Comparison of ENCODE assay signal across 8 mouse cellular contexts in the genomic region with DNA sequence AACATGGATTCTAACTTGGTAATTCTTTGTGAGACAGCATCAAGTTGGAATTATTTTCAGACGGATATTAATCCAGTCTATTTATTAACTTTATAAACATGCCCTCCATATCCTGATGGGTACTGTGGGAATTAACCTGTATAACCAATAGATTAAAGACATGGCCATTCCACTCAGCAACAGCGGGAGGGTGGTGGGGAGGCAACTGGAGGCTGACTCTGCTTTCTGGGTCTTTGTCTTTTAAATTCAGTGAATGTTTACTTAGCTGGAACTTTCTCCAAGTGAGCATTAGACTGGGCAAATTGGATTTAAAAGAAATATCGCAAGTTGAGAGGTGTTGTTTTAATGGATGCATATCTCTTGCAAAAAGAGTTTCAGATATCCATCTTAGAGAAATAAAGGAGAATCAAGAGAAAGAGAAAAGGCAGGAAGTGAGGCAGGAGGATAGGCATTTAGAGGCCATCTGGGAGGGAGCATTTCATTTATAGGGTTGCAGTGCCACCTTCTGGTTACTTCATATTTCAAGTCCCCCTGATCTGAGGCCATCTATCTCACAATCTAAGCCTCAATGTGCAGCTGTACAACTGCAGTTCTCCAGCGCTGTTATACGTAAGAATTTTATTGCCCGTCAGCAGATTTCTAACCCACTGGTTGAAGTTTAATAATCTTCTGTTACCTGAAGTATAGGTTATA.
DNase-seq lines count a peak whose midpoint lies in the region; ATAC-seq and TF ChIP-seq lines count a peak whose summit lies in the region.

No protein-coding gene starts in this region.

- H3K27ac ChIP-seq in kidney, adult 2 months (ENCODE audit: insufficient read depth, low read depth, low read length): no peak overlapping the region
- H3K27ac ChIP-seq in limb, embryonic 12.5 days: no peak overlapping the region

- H3K9me3 ChIP-seq in limb, embryonic 12.5 days: no peaks in the 10 kb centered on the region

- peak; percentile 73; the same call in 1 of the 2 replicates for ATAC-seq in limb, embryonic 12.5 days (ENCODE audit: insufficient number of reproducible peaks, insufficient read depth, low FRiP score, low TSS enrichment, low read depth)
- no peak for ATAC-seq in activated CD4-positive, CD25-positive, alpha-beta regulatory T cell, adult 4 months

- DNase-seq in urinary bladder, postnatal 36 days (ENCODE audit: low spot score in 2 of 2): peak; percentile 23 to 37
- DNase-seq in urinary bladder, postnatal 4 days (ENCODE audit: low spot score in 2 of 2): no peak
- DNase-seq in cerebellum, postnatal 10 days: peak; percentile 82 to 87
- DNase-seq in gastrocnemius, adult 18-20 months (ENCODE audit: low spot score): peak; percentile 68
- DNase-seq in kidney, adult 2 months: peak; percentile 63
- DNase-seq in neural tube, embryonic 10.5 days (ENCODE audit: extremely low spot score, low spot score): peak; percentile 50

- H3K4me2 ChIP-seq in limb, embryonic 12.5 days: no peak overlapping the region

- no peak overlapping the region for H3K9ac ChIP-seq in limb, embryonic 12.5 days (replicated peaks)

- no peak for TF ChIP-seq POLR2A in kidney, adult 2 months (IDR thresholded peaks at IDR 0.05; ENCODE audit: low read depth, low read length)

- TF ChIP-seq CTCF in kidney, adult 2 months (conservative IDR thresholded peaks at IDR 0.05; ENCODE audit: insufficient read depth, insufficient read length, low read depth, low read length): peak; percentile 44

- H3K4me3 ChIP-seq in kidney, adult 2 months (ENCODE audit: insufficient read depth, low read depth, low read length): no peak overlapping the region
- no peak overlapping the region for H3K4me3 ChIP-seq in limb, embryonic 12.5 days (replicated peaks)

- no peaks in the 10 kb centered on the region for H3K27me3 ChIP-seq in kidney, adult 2 months (replicated peaks; ENCODE audit: control insufficient read depth, insufficient read depth, low read length)
- no peaks in the 10 kb centered on the region for H3K27me3 ChIP-seq in limb, embryonic 12.5 days

- 13% methylated on average over 6 of the region's 6 CpGs for WGBS in kidney, adult 2 months
- 10% methylated on average over 6 of the region's 6 CpGs for WGBS in limb, embryonic 12.5 days

- no peaks in the 10 kb centered on the region for H3K4me1 ChIP-seq in kidney, adult 2 months (ENCODE audit: control insufficient read depth, insufficient read depth, low read length)
- H3K4me1 ChIP-seq in limb, embryonic 12.5 days (replicated peaks): peaks cover 15% of the 10 kb centered on the region

- H3K36me3 ChIP-seq in kidney, adult 2 months (ENCODE audit: control insufficient read depth, insufficient read depth, low read length): no peaks in the 10 kb centered on the region
- H3K36me3 ChIP-seq in limb, embryonic 12.5 days: no peaks in the 10 kb centered on the region

Comparison
In these comparisons a context has a peak if more than half of its experiments do, and no peak if none do; other contexts are left out.
1. DNase-seq: peak in urinary bladder, postnatal 36 days (2 of 2), cerebellum, postnatal 10 days (2 of 2), gastrocnemius, adult 18-20 months (single experiment), kidney, adult 2 months (single experiment) and neural tube, embryonic 10.5 days (single experiment); none in urinary bladder, postnatal 4 days (0 of 2).